Mouse (Mus musculus): ENCODE data around the gene Irgq. TPM values are rescaled to one million over a fixed set of nuclear protein-coding genes. Genes with fewer than 3 reads are reported as not detected.

Gene Irgq
- total and polyA plus RNA-seq, 3 experiments = 5.1 to 10.1 (median 9.9) TPM

GRCm38 (mm10) chr7:24530062-24530931, at the start of gene Irgq (continued):
- TF ChIP-seq RCOR1 (conservative IDR thresholded peaks at IDR 0.05; ENCODE audit: low read depth, low read length) = no peak

GRCm38 (mm10) chr7:24480986-24481473, 49.5 kb upstream of the Irgq start:
- no peak for DNase-seq (ENCODE audit: extremely low read depth)
- no peak overlapping the region for H3K9ac ChIP-seq (ENCODE audit: insufficient read depth, low read depth)
- H3K9me3 ChIP-seq (replicated peaks; ENCODE audit: low read length) = peaks cover 19% of the 10 kb centered on the region
- TF ChIP-seq PAX5 (IDR thresholded peaks at IDR 0.05; ENCODE audit: low read length) (no peak), RAD21 (IDR thresholded peaks at IDR 0.05; ENCODE audit: low read depth, low read length) (no peak), POLR2AphosphoS2 (IDR thresholded peaks at IDR 0.05; ENCODE audit: low read depth, low read length) (no peak), ETS1 (conservative IDR thresholded peaks at IDR 0.05; ENCODE audit: low read depth, low read length) (no peak), MAX (IDR thresholded peaks at IDR 0.05; ENCODE audit: low read length) (no peak), GABPA (IDR thresholded peaks at IDR 0.05; ENCODE audit: insufficient replicate concordance, low read depth, low read length) (no peak), NELFE (IDR thresholded peaks at IDR 0.05; ENCODE audit: low read depth, low read length) (no peak), CHD1 (IDR thresholded peaks at IDR 0.05; ENCODE audit: low read depth, low read length) (no peak), ZMIZ1 (IDR thresholded peaks at IDR 0.05; ENCODE audit: low read depth, low read length) (no peak), ELF1 (IDR thresholded peaks at IDR 0.05; ENCODE audit: low read depth, low read length) (no peak), MAZ (IDR thresholded peaks at IDR 0.05; ENCODE audit: low read depth, low read length) (no peak), NRF1 (IDR thresholded peaks at IDR 0.05; ENCODE audit: low read depth, low read length) (no peak), ZKSCAN1 (IDR thresholded peaks at IDR 0.05; ENCODE audit: borderline replicate concordance, low read depth, low read length) (no peak), JUND (conservative IDR thresholded peaks at IDR 0.05; ENCODE audit: low read depth, low read length) (no peak)
- in situ Hi-C loops (cut with MboI; ENCODE audit: low pct_ligation_motif_present, low pct_unique_long_range_greater_than_20kb, low sequenced_read_pairs) = no loop called here
- no peaks in the 10 kb centered on the region for H3K36me3 ChIP-seq (replicated peaks in 1 of 2; ENCODE audit: control insufficient read depth in 1 of 2, insufficient read depth in 1 of 2, low read length in 1 of 2)
- no peak overlapping the region for H3K27ac ChIP-seq (ENCODE audit: insufficient read depth, low read depth)
- no peak overlapping the region for H3K4me2 ChIP-seq (ENCODE audit: insufficient read depth, low read depth, poor library complexity, severe bottlenecking)
- H3K79me2 ChIP-seq (replicated peaks; ENCODE audit: control insufficient read depth, extremely low read depth, insufficient read depth, poor library complexity, severe bottlenecking) = no peaks in the 10 kb centered on the region
- peaks cover 7 to 9% of the 10 kb centered on the region in 2 experiments for H3K4me1 ChIP-seq (ENCODE audit: control insufficient read depth in 1 of 2, insufficient read depth in 2 of 2)
- H3K4me3 ChIP-seq (replicated peaks in 1 of 3; ENCODE audit: low read depth in 2 of 3, low read length in 2 of 3, poor library complexity in 1 of 3) = no peak overlapping the region
- H3K27me3 ChIP-seq (replicated peaks) = peaks cover 81% of the 10 kb centered on the region
- dilution Hi-C loops (cut with MboI; ENCODE audit: extremely low pct_ligation_motif_present, extremely low pct_unique_long_range_greater_than_20kb, low sequenced_read_pairs) = no loop called here

Data from CH12.LX (cell line).